In the genomic region with DNA sequence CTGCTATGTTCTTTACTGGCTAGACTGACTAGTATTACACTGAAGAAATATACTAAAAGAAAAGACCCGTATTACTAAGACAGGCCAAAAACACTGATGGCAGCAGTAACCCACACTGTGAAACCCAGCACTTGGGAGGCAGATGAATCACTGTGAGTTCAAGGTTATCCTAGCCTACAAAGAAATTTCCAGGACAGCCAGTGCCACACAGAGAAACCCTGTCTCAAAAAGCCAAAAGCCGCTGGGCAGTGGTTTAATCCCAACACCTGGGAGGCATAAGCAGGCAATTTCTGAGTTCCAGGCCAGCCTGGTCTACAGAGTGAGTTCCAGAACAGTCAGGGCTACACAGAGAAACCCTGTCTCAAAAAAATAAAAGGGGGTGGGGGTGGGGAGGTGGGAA, we compare ENCODE assay signal across 23 mouse cellular contexts. TPM values are rescaled to one million over a fixed set of nuclear protein-coding genes. Genes with fewer than 3 reads are reported as not detected.
DNase-seq lines count a peak whose midpoint lies in the region; ATAC-seq lines count a peak whose summit lies in the region.
"Had no signal": no experiment of that assay in that cellular context is flagged by ENCODE, and none has a peak within 500 bp of the region (broad histone marks: within the 10 kb centered on the region; RNA-seq: fewer than 3 reads in every experiment).

No protein-coding gene starts in this region.

- no peaks in the 10 kb centered on the region for H3K4me1 ChIP-seq in embryonic facial prominence, embryonic 14.5 days (ENCODE audit: control insufficient read depth, insufficient read depth, low read length)
- H3K4me1 ChIP-seq in embryonic facial prominence, embryonic 10.5 days, result no peaks in the 10 kb centered on the region
- H3K4me1 ChIP-seq: forebrain, embryonic 13.5 days; forebrain, embryonic 15.5 days had no signal

- H3K36me3 ChIP-seq in embryonic facial prominence, embryonic 14.5 days (ENCODE audit: control insufficient read depth, insufficient read depth, low read length), result peaks cover 65% of the 10 kb centered on the region
- H3K36me3 ChIP-seq in embryonic facial prominence, embryonic 10.5 days (replicated peaks), result peaks cover 100% of the 10 kb centered on the region

- no peak overlapping the region for H3K4me2 ChIP-seq in embryonic facial prominence, embryonic 14.5 days (ENCODE audit: low read depth, low read length)
- H3K4me2 ChIP-seq: embryonic facial prominence, embryonic 13.5 days; forebrain, embryonic 13.5 days; forebrain, embryonic 15.5 days had no signal

- H3K27ac ChIP-seq in embryonic facial prominence, embryonic 14.5 days (replicated peaks; ENCODE audit: low read depth, low read length), result no peak overlapping the region
- H3K27ac ChIP-seq in embryonic facial prominence, embryonic 10.5 days (replicated peaks), result no peak overlapping the region
- H3K27ac ChIP-seq: embryonic facial prominence, embryonic 13.5 days; forebrain, embryonic 13.5 days; forebrain, embryonic 15.5 days had no signal

- ATAC-seq in embryonic facial prominence, embryonic 14.5 days (ENCODE audit: low read depth), result peak; percentile 5; the same call in 1 of the 2 replicates
- ATAC-seq: activated CD4-positive, CD25-positive, alpha-beta regulatory T cell, adult 4 months; CD4-positive, CD25-positive, alpha-beta regulatory T cell, adult 4 months; forebrain, embryonic 13.5 days; forebrain, embryonic 15.5 days; forebrain, postnatal 0 days; Patski had no signal

- no peaks in the 10 kb centered on the region for H3K27me3 ChIP-seq in embryonic facial prominence, embryonic 14.5 days (replicated peaks; ENCODE audit: control insufficient read depth, insufficient read depth, low read length)
- no peaks in the 10 kb centered on the region for H3K27me3 ChIP-seq in embryonic facial prominence, embryonic 10.5 days (replicated peaks; ENCODE audit: low read depth, poor library complexity, severe bottlenecking)
- H3K27me3 ChIP-seq: CH12.LX; embryonic facial prominence, embryonic 13.5 days; forebrain, embryonic 13.5 days; forebrain, embryonic 15.5 days; Patski had no signal

- H3K4me3 ChIP-seq in embryonic facial prominence, embryonic 14.5 days (ENCODE audit: low read depth, low read length), result no peak overlapping the region
- no peak overlapping the region for H3K4me3 ChIP-seq in embryonic facial prominence, embryonic 10.5 days
- H3K4me3 ChIP-seq: embryonic facial prominence, embryonic 13.5 days; forebrain, embryonic 13.5 days; forebrain, embryonic 15.5 days had no signal

- DNase-seq in adrenal gland, adult (ENCODE audit: inconsistent age in 2 of 2, low spot score in 1 of 2), result peak; percentile 71 to 82
- no peak for DNase-seq in adrenal gland, postnatal 4 days (ENCODE audit: low spot score in 2 of 2)
- DNase-seq in embryonic facial prominence, embryonic 14.5 days (ENCODE audit: low spot score), result no peak
- no peak for DNase-seq in embryonic facial prominence, embryonic 10.5 days (ENCODE audit: low spot score)
- DNase-seq in adrenal gland, postnatal 10 days, result peak; percentile 38
- peak; percentile 26 for DNase-seq in adrenal gland, postnatal 25 days
- no peak for DNase-seq in left cerebral cortex, postnatal 25 days (ENCODE audit: low spot score in 2 of 2)
- no peak for DNase-seq in right cerebral cortex, postnatal 14 days
- DNase-seq: B cell, adult 2 months; cerebellum, adult 11-12 months; cerebellum, adult 2 months; cerebellum, adult 9-10 months; cerebellum, postnatal 10 days; cerebellum, postnatal 25 days; forebrain, postnatal 0 days had no signal

- 91% methylated on average over 2 of the region's 2 CpGs for WGBS in embryonic facial prominence, embryonic 14.5 days
- WGBS in embryonic facial prominence, embryonic 10.5 days, result 93% methylated on average over 2 of the region's 2 CpGs

- H3K9me3 ChIP-seq in embryonic facial prominence, embryonic 14.5 days (ENCODE audit: control insufficient read depth, low read length), result no peaks in the 10 kb centered on the region
- H3K9me3 ChIP-seq in embryonic facial prominence, embryonic 10.5 days, result no peaks in the 10 kb centered on the region
- H3K9me3 ChIP-seq: embryonic facial prominence, embryonic 13.5 days; forebrain, embryonic 13.5 days; forebrain, embryonic 15.5 days; G1E had no signal

- intact Hi-C loops in left cerebral cortex, postnatal 25 days (cut with DNase I), result no loop called here

- H3K9ac ChIP-seq in embryonic facial prominence, embryonic 14.5 days (ENCODE audit: low read depth, low read length), result no peak overlapping the region
- H3K9ac ChIP-seq: embryonic facial prominence, embryonic 13.5 days; forebrain, embryonic 13.5 days; forebrain, embryonic 15.5 days; forebrain, postnatal 0 days had no signal

RNA-seq across cellular contexts. Expression of a gene that starts 11.9 kb away (rescaled TPM):
- total RNA-seq in adrenal gland, postnatal 4 days (2021), result 100 to 1,000 TPM; 319 to 332 TPM
- polyA plus RNA-seq in embryonic facial prominence, embryonic 14.5 days (2014; fragmentation: Nextera tagmentation; extraction: Ambion mirVana), result 185 and 198 TPM in 2 replicates
- polyA plus RNA-seq in embryonic facial prominence, embryonic 10.5 days (2016; fragmentation: Nextera tagmentation; extraction: Ambion mirVana), result 262 and 263 TPM in 2 replicates
- 100 to 1,000 TPM; 177 to 229 TPM for total RNA-seq in adrenal gland, postnatal 10 days (2021)
- 190 and 232 TPM in 2 replicates for total RNA-seq in adrenal gland, postnatal 25 days (2021)
- total RNA-seq in left cerebral cortex, postnatal 25 days (2021), result 100 to 1,000 TPM; 133 to 147 TPM

RNA-seq across cellular contexts. Expression of a gene that starts 27.3 kb away (rescaled TPM):
- 1 to 10 TPM; 4.2 to 4.3 TPM for total RNA-seq in adrenal gland, postnatal 4 days (2021)
- 7.8 and 7.9 TPM in 2 replicates for polyA plus RNA-seq in embryonic facial prominence, embryonic 14.5 days (2014; fragmentation: Nextera tagmentation; extraction: Ambion mirVana)
- polyA plus RNA-seq in embryonic facial prominence, embryonic 10.5 days (2016; fragmentation: Nextera tagmentation; extraction: Ambion mirVana), result 2.0 and 3.1 TPM in 2 replicates
- 1 to 10 TPM; 3.3 to 3.9 TPM for total RNA-seq in adrenal gland, postnatal 10 days (2021)
- 2.8 and 3.2 TPM in 2 replicates for total RNA-seq in adrenal gland, postnatal 25 days (2021)
- total RNA-seq in left cerebral cortex, postnatal 25 days (2021), result under 1 TPM; 0.27 to 0.69 TPM

RNA-seq across cellular contexts. Expression of a gene that starts 43.1 kb away (rescaled TPM):
- total RNA-seq in adrenal gland, postnatal 4 days (2021), result 10 to 100 TPM; 67.2 to 69.6 TPM
- 78.9 and 81.7 TPM in 2 replicates for polyA plus RNA-seq in embryonic facial prominence, embryonic 14.5 days (2014; fragmentation: Nextera tagmentation; extraction: Ambion mirVana)
- polyA plus RNA-seq in embryonic facial prominence, embryonic 10.5 days (2016; fragmentation: Nextera tagmentation; extraction: Ambion mirVana), result 37.1 and 38.9 TPM in 2 replicates
- total RNA-seq in adrenal gland, postnatal 10 days (2021), result 10 to 100 TPM; 36.3 to 41.2 TPM
- 23.4 and 33.9 TPM in 2 replicates for total RNA-seq in adrenal gland, postnatal 25 days (2021)
- total RNA-seq in left cerebral cortex, postnatal 25 days (2021), result 1 to 10 TPM; 4.1 to 4.4 TPM

Comparison
In these comparisons a context has a peak if more than half of its experiments do, and no peak if none do; other contexts are left out.
1. DNase-seq: peak in adrenal gland, adult (2 of 2), adrenal gland, postnatal 10 days (single experiment) and adrenal gland, postnatal 25 days (single experiment); none in adrenal gland, postnatal 4 days (0 of 2), embryonic facial prominence, embryonic 14.5 days (single experiment), embryonic facial prominence, embryonic 10.5 days (single experiment), left cerebral cortex, postnatal 25 days (0 of 2) and right cerebral cortex, postnatal 14 days (single experiment).